Mouse (Mus musculus): Measurements from ENCODE around the gene Thsd4. TPM values are rescaled to one million over a fixed set of nuclear protein-coding genes. Genes with fewer than 3 reads are reported as not detected.

The Thsd4 gene
- polyA plus RNA-seq, 1 experiment from 2014 or later: 3.4 TPM

GRCm38 (mm10) chr9:60166990-60167389, 354.9 kb downstream of the Thsd4 start:
- H3K27ac ChIP-seq (ENCODE audit: low read length): no peak overlapping the region
- ATAC-seq (no peak), DNase-seq (ENCODE audit: low spot score) (peak; percentile 24)
- no peak overlapping the region for H3K9ac ChIP-seq (replicated peaks; ENCODE audit: low read depth)
- 72% methylated on average over 4 of the region's 4 CpGs for WGBS
- no peaks in the 10 kb centered on the region for H3K36me3 ChIP-seq (ENCODE audit: insufficient read depth, low read length)
- no peaks in the 10 kb centered on the region for H3K27me3 ChIP-seq (replicated peaks; ENCODE audit: insufficient read depth, low read length)
- peak; percentile 60 for TF ChIP-seq CTCF (IDR thresholded peaks at IDR 0.05)
- no peak for TF ChIP-seq EP300 (IDR thresholded peaks at IDR 0.05)
- H3K4me1 ChIP-seq (ENCODE audit: insufficient read depth, low read depth, low read length): no peaks in the 10 kb centered on the region
- H3K4me2 ChIP-seq (replicated peaks; ENCODE audit: low read depth, low read length): no peak overlapping the region
- H3K9me3 ChIP-seq (ENCODE audit: low read length): no peaks in the 10 kb centered on the region
- no peak overlapping the region for H3K4me3 ChIP-seq (ENCODE audit: low read depth, low read length)

GRCm38 (mm10) chr9:60160855-60161254, 361.0 kb downstream of the Thsd4 start:
- H3K36me3 ChIP-seq (ENCODE audit: insufficient read depth, low read length): no peaks in the 10 kb centered on the region
- no peaks in the 10 kb centered on the region for H3K27me3 ChIP-seq (replicated peaks; ENCODE audit: insufficient read depth, low read length)
- H3K27ac ChIP-seq (ENCODE audit: low read length): no peak overlapping the region
- 13% methylated on average over 5 of the region's 5 CpGs for WGBS
- DNase-seq (ENCODE audit: low spot score) (no peak), ATAC-seq (no peak)
- H3K4me1 ChIP-seq (ENCODE audit: insufficient read depth, low read depth, low read length): no peaks in the 10 kb centered on the region
- no peaks in the 10 kb centered on the region for H3K9me3 ChIP-seq (ENCODE audit: low read length)
- no peak for TF ChIP-seq CTCF (IDR thresholded peaks at IDR 0.05)
- H3K4me2 ChIP-seq (replicated peaks; ENCODE audit: low read depth, low read length): no peak overlapping the region
- H3K9ac ChIP-seq (replicated peaks; ENCODE audit: low read depth): no peak overlapping the region
- H3K4me3 ChIP-seq (ENCODE audit: low read depth, low read length): no peak overlapping the region

GRCm38 (mm10) chr9:60160194-60160593, 361.7 kb downstream of the Thsd4 start:
- WGBS: 58% methylated on average over 7 of the region's 7 CpGs
- H3K9ac ChIP-seq (replicated peaks; ENCODE audit: low read depth): no peak overlapping the region
- no peak for DNase-seq (ENCODE audit: low spot score)
- TF ChIP-seq EP300 (IDR thresholded peaks at IDR 0.05) (no peak), CTCF (IDR thresholded peaks at IDR 0.05) (no peak)
- no peak overlapping the region for H3K4me2 ChIP-seq (replicated peaks; ENCODE audit: low read depth, low read length)
- no peak for ATAC-seq
- no peak overlapping the region for H3K4me3 ChIP-seq (ENCODE audit: low read depth, low read length)
- no peak overlapping the region for H3K27ac ChIP-seq (ENCODE audit: low read length)
- H3K27me3 ChIP-seq (replicated peaks; ENCODE audit: insufficient read depth, low read length): no peaks in the 10 kb centered on the region
- no peaks in the 10 kb centered on the region for H3K9me3 ChIP-seq (ENCODE audit: low read length)
- no peaks in the 10 kb centered on the region for H3K36me3 ChIP-seq (ENCODE audit: insufficient read depth, low read length)
- H3K4me1 ChIP-seq (ENCODE audit: insufficient read depth, low read depth, low read length): no peaks in the 10 kb centered on the region

- H3K27me3 ChIP-seq (replicated peaks; ENCODE audit: insufficient read depth, low read length): no peaks in the 10 kb centered on the region
- ATAC-seq: no peak
- no peak overlapping the region for H3K4me3 ChIP-seq (ENCODE audit: low read depth, low read length)
- no peak for DNase-seq (ENCODE audit: low spot score)
- no peak overlapping the region for H3K4me2 ChIP-seq (replicated peaks; ENCODE audit: low read depth, low read length)
- no peak overlapping the region for H3K9ac ChIP-seq (replicated peaks; ENCODE audit: low read depth)
- H3K4me1 ChIP-seq (ENCODE audit: insufficient read depth, low read depth, low read length): no peaks in the 10 kb centered on the region
- no peak overlapping the region for H3K27ac ChIP-seq (ENCODE audit: low read length)
- 0 out of 2 replicates have a peak, but pooled peaks have one; percentile 5 for TF ChIP-seq CTCF (IDR thresholded peaks at IDR 0.05)
- TF ChIP-seq EP300 (IDR thresholded peaks at IDR 0.05): no peak
- no peaks in the 10 kb centered on the region for H3K36me3 ChIP-seq (ENCODE audit: insufficient read depth, low read length)
- WGBS: 100% methylated on average over 1 of the region's 1 CpGs
- H3K9me3 ChIP-seq (ENCODE audit: low read length): no peaks in the 10 kb centered on the region
Observed at GRCm38 (mm10) chr9:60152990-60153389, 368.9 kb downstream of the Thsd4 start.

- Histone ChIP-seq H3K9me3 (ENCODE audit: low read length) (no peaks in the 10 kb centered on the region), H3K27ac (ENCODE audit: low read length) (no peak overlapping the region), H3K36me3 (ENCODE audit: insufficient read depth, low read length) (no peaks in the 10 kb centered on the region), H3K4me1 (ENCODE audit: insufficient read depth, low read depth, low read length) (no peaks in the 10 kb centered on the region), H3K27me3 (replicated peaks; ENCODE audit: insufficient read depth, low read length) (no peaks in the 10 kb centered on the region), H3K4me3 (ENCODE audit: low read depth, low read length) (no peak overlapping the region), H3K4me2 (replicated peaks; ENCODE audit: low read depth, low read length) (no peak overlapping the region), H3K9ac (replicated peaks; ENCODE audit: low read depth) (no peak overlapping the region)
- TF ChIP-seq CTCF (IDR thresholded peaks at IDR 0.05): no peak
- no peak for TF ChIP-seq EP300 (IDR thresholded peaks at IDR 0.05)
- no peak for ATAC-seq
- DNase-seq (ENCODE audit: low spot score): peak; percentile 34
- WGBS: 52% methylated on average over 11 of the region's 11 CpGs
Observed at GRCm38 (mm10) chr9:60151897-60152627, 369.8 kb downstream of the Thsd4 start.

- DNase-seq (ENCODE audit: low spot score) (no peak), ATAC-seq (no peak)
- Histone ChIP-seq H3K4me2 (replicated peaks; ENCODE audit: low read depth, low read length) (no peak overlapping the region), H3K9me3 (ENCODE audit: low read length) (no peaks in the 10 kb centered on the region), H3K36me3 (ENCODE audit: insufficient read depth, low read length) (no peaks in the 10 kb centered on the region), H3K4me3 (ENCODE audit: low read depth, low read length) (no peak overlapping the region), H3K4me1 (ENCODE audit: insufficient read depth, low read depth, low read length) (no peaks in the 10 kb centered on the region), H3K27me3 (replicated peaks; ENCODE audit: insufficient read depth, low read length) (no peaks in the 10 kb centered on the region), H3K27ac (ENCODE audit: low read length) (no peak overlapping the region), H3K9ac (replicated peaks; ENCODE audit: low read depth) (no peak overlapping the region)
- no peak for TF ChIP-seq EP300 (IDR thresholded peaks at IDR 0.05)
- TF ChIP-seq CTCF (IDR thresholded peaks at IDR 0.05): no peak
- WGBS: 66% methylated on average over 1 of the region's 1 CpGs
Observed at GRCm38 (mm10) chr9:60150511-60150910, 371.3 kb downstream of the Thsd4 start.
